Mouse (Mus musculus): ENCODE data around the gene Kcnc4. TPM values are rescaled to one million over a fixed set of nuclear protein-coding genes. Genes with fewer than 3 reads are reported as not detected.
A peak's percentile ranks its signal among the peaks of the same experiment; 100 is the strongest.

Gene Kcnc4
- polyA plus RNA-seq, 1 experiment from 2014 or later = 0.07 TPM

GRCm38 (mm10) chr3:107500301-107500700 lies 40.9 kb upstream of the Kcnc4 start:
- Histone ChIP-seq H3K36me3 (ENCODE audit: control insufficient read depth, insufficient read depth, low read length) (no peaks in the 10 kb centered on the region; the same call in 1 of the 2 replicates), H3K9ac (ENCODE audit: low read length) (no peak overlapping the region), H3K4me3 (ENCODE audit: low read depth, low read length) (no peak overlapping the region), H3K9me3 (ENCODE audit: control insufficient read depth, low read length) (peaks cover 6% of the 10 kb centered on the region), H3K27me3 (ENCODE audit: control insufficient read depth, insufficient read depth, low read length) (no peaks in the 10 kb centered on the region), H3K27ac (replicated peaks; ENCODE audit: low read depth, low read length) (no peak overlapping the region), H3K4me2 (ENCODE audit: low read depth, severe bottlenecking) (no peak overlapping the region), H3K4me1 (ENCODE audit: control insufficient read depth, insufficient read depth, low read length) (no peaks in the 10 kb centered on the region)
- no peak for ATAC-seq (ENCODE audit: insufficient number of reproducible peaks, low FRiP score, low TSS enrichment, low read depth)
- 97% methylated on average over 11 of the region's 11 CpGs for WGBS
- DNase-seq (ENCODE audit: low spot score) = no peak

DNA sequence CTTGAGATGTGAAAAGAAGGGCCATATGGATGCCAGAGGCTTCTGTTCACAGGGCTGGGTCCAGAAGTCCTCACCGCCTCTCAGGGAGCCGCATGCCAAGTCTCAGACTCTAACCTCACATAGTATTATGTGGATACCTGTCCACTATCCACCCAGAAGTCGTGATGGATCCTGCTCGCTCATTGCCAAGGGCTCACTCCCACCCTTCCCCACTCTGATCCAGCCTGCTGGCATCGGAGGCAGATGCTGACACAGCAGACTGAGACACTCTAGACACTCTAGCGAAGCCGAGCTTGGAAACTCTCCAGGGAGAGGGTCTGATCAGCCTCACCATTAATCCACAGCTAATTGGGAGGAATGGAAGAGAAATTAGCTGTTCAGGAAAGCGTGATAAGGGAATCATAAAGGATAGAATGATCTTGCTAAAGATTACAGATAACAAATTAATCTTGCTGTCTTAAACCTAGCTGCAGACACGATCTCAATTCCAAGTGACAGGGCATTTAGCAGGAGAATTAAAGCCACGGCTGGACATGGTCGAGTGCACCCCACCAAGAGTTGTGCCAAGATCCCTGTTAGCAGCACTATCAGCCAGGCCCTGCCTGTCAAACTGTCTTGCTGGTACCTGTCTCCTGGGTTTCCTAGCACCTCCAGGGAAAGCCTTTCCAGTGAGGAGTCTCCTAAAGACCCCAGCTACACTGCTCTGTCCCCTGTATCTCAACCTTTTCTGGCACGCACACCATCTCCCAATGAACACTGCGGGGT lies 36.9 kb upstream of the Kcnc4 start:
- ATAC-seq (ENCODE audit: insufficient number of reproducible peaks, low FRiP score, low TSS enrichment, low read depth) = no peak
- Histone ChIP-seq H3K4me3 (ENCODE audit: low read depth, low read length) (no peak overlapping the region), H3K36me3 (ENCODE audit: control insufficient read depth, insufficient read depth, low read length) (no peaks in the 10 kb centered on the region; the same call in 1 of the 2 replicates), H3K4me2 (ENCODE audit: low read depth, severe bottlenecking) (no peak overlapping the region), H3K4me1 (ENCODE audit: control insufficient read depth, insufficient read depth, low read length) (no peaks in the 10 kb centered on the region), H3K27ac (replicated peaks; ENCODE audit: low read depth, low read length) (no peak overlapping the region), H3K27me3 (ENCODE audit: control insufficient read depth, insufficient read depth, low read length) (no peaks in the 10 kb centered on the region), H3K9ac (ENCODE audit: low read length) (no peak overlapping the region), H3K9me3 (ENCODE audit: control insufficient read depth, low read length) (peaks cover 6% of the 10 kb centered on the region)
- no peak for DNase-seq (ENCODE audit: low spot score)
- WGBS = 77% methylated on average over 13 of the region's 13 CpGs

- ATAC-seq (ENCODE audit: insufficient number of reproducible peaks, low FRiP score, low TSS enrichment, low read depth) (no peak), DNase-seq (ENCODE audit: low spot score) (no peak)
- Histone ChIP-seq H3K4me2 (ENCODE audit: low read depth, severe bottlenecking) (no peak overlapping the region), H3K36me3 (ENCODE audit: control insufficient read depth, insufficient read depth, low read length) (no peaks in the 10 kb centered on the region; the same call in 1 of the 2 replicates), H3K27ac (replicated peaks; ENCODE audit: low read depth, low read length) (no peak overlapping the region), H3K9ac (ENCODE audit: low read length) (no peak overlapping the region), H3K4me3 (ENCODE audit: low read depth, low read length) (no peak overlapping the region), H3K4me1 (ENCODE audit: control insufficient read depth, insufficient read depth, low read length) (no peaks in the 10 kb centered on the region), H3K27me3 (ENCODE audit: control insufficient read depth, insufficient read depth, low read length) (no peaks in the 10 kb centered on the region), H3K9me3 (ENCODE audit: control insufficient read depth, low read length) (peaks cover 4% of the 10 kb centered on the region)
- WGBS = 90% methylated on average over 6 of the region's 6 CpGs
Measured at GRCm38 (mm10) chr3:107495524-107495923, 36.2 kb upstream of the Kcnc4 start.

DNA sequence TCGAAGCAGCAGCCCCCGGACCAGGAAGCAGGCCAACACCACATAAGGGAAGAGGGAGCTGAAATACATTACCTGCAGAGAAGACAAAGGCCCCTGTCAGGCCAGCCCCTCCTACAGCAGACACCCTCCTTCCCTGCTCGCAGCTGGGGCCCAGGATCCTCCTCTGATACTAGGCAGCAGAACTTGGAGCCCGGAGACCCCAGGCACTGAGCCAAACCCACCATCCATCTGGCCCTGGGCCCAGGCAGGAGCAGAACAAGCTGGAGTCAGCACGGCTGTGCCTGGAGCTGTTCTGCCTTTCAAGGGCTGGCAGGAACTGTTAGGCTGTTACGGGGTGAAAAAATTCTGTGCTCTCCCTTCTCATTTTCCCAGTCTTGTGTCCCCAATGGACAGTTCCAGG lies 32.1 kb upstream of the Kcnc4 start:
- H3K4me1 ChIP-seq (ENCODE audit: control insufficient read depth, insufficient read depth, low read length) = no peaks in the 10 kb centered on the region
- 71% methylated on average over 6 of the region's 6 CpGs for WGBS
- no peak for ATAC-seq (ENCODE audit: insufficient number of reproducible peaks, low FRiP score, low TSS enrichment, low read depth)

GRCm38 (mm10) chr3:107488637-107489036 lies 29.3 kb upstream of the Kcnc4 start:
- Histone ChIP-seq H3K36me3 (ENCODE audit: control insufficient read depth, insufficient read depth, low read length) (no peaks in the 10 kb centered on the region), H3K4me3 (ENCODE audit: low read depth, low read length) (no peak overlapping the region), H3K27me3 (ENCODE audit: control insufficient read depth, insufficient read depth, low read length) (no peaks in the 10 kb centered on the region), H3K4me2 (ENCODE audit: low read depth, severe bottlenecking) (no peak overlapping the region), H3K9ac (ENCODE audit: low read length) (no peak overlapping the region), H3K9me3 (ENCODE audit: control insufficient read depth, low read length) (no peaks in the 10 kb centered on the region), H3K27ac (replicated peaks; ENCODE audit: low read depth, low read length) (no peak overlapping the region), H3K4me1 (ENCODE audit: control insufficient read depth, insufficient read depth, low read length) (no peaks in the 10 kb centered on the region)
- DNase-seq (ENCODE audit: low spot score) (no peak), ATAC-seq (ENCODE audit: insufficient number of reproducible peaks, low FRiP score, low TSS enrichment, low read depth) (no peak)
- 53% methylated on average over 4 of the region's 4 CpGs for WGBS

More for the DNA sequence above, 32.1 kb upstream of the Kcnc4 start:
- no peaks in the 10 kb centered on the region for H3K36me3 ChIP-seq (ENCODE audit: control insufficient read depth, insufficient read depth, low read length)
- no peak for DNase-seq (ENCODE audit: low spot score)
- no peak overlapping the region for H3K9ac ChIP-seq (ENCODE audit: low read length)
- H3K4me3 ChIP-seq (ENCODE audit: low read depth, low read length) = no peak overlapping the region
- H3K9me3 ChIP-seq (ENCODE audit: control insufficient read depth, low read length) = no peaks in the 10 kb centered on the region
- no peaks in the 10 kb centered on the region for H3K27me3 ChIP-seq (ENCODE audit: control insufficient read depth, insufficient read depth, low read length)
- H3K4me2 ChIP-seq (ENCODE audit: low read depth, severe bottlenecking) = no peak overlapping the region
- no peak overlapping the region for H3K27ac ChIP-seq (replicated peaks; ENCODE audit: low read depth, low read length)

DNA sequence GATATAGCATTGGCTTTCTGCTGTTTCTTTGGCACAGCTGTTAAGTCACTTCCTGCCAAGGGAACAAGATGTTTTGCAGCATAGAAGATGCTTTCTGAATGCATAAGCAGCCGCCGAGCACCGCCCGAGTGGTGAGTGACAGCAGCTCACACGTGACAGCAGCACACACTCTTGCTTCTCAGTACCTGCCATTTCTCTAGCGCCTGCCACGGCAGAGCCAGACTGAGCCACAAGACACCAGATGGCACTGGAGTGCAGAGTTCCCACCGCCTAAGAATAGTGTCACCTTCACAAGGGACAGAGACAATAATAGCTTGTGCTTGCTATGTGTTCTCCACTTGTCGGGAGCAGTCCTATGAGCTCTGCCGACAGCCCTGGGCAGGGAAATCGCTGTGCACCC lies 23.9 kb upstream of the Kcnc4 start:
- no peaks in the 10 kb centered on the region for H3K9me3 ChIP-seq (ENCODE audit: control insufficient read depth, low read length)
- ATAC-seq (ENCODE audit: insufficient number of reproducible peaks, low FRiP score, low TSS enrichment, low read depth) (no peak), DNase-seq (ENCODE audit: low spot score) (no peak)
- no peak overlapping the region for H3K4me3 ChIP-seq (ENCODE audit: low read depth, low read length)
- no peak overlapping the region for H3K9ac ChIP-seq (ENCODE audit: low read length)
- 59% methylated on average over 11 of the region's 11 CpGs for WGBS
- no peak overlapping the region for H3K27ac ChIP-seq (replicated peaks; ENCODE audit: low read depth, low read length)
- H3K27me3 ChIP-seq (ENCODE audit: control insufficient read depth, insufficient read depth, low read length) = no peaks in the 10 kb centered on the region
- no peaks in the 10 kb centered on the region for H3K4me1 ChIP-seq (ENCODE audit: control insufficient read depth, insufficient read depth, low read length)
- H3K4me2 ChIP-seq (ENCODE audit: low read depth, severe bottlenecking) = no peak overlapping the region
- no peaks in the 10 kb centered on the region for H3K36me3 ChIP-seq (ENCODE audit: control insufficient read depth, insufficient read depth, low read length)

DNA sequence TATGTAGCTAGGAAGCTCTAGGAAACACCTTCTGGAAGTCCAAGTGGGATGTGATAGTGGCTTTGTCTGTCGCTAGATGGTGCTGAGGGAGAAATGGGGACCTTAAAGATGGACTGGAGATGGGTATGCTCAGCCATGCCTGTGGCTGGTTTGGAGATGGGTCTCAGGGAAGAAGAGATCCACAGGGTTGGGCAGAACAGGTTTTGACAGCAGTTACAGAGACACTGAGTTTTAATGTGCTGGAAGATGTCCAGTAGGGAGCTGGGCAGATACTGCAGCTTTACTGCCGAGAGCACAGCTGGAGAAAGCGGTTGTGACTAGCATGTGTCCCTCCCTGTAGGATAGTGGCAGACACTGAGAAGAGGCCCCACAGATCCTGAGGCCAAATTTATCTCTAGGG lies 21.3 kb upstream of the Kcnc4 start:
- ATAC-seq (ENCODE audit: insufficient number of reproducible peaks, low FRiP score, low TSS enrichment, low read depth) (no peak), DNase-seq (ENCODE audit: low spot score) (no peak)
- 71% methylated on average over 3 of the region's 3 CpGs for WGBS
- Histone ChIP-seq H3K27me3 (ENCODE audit: control insufficient read depth, insufficient read depth, low read length) (no peaks in the 10 kb centered on the region), H3K36me3 (ENCODE audit: control insufficient read depth, insufficient read depth, low read length) (no peaks in the 10 kb centered on the region), H3K27ac (replicated peaks; ENCODE audit: low read depth, low read length) (no peak overlapping the region), H3K9me3 (ENCODE audit: control insufficient read depth, low read length) (no peaks in the 10 kb centered on the region), H3K4me1 (ENCODE audit: control insufficient read depth, insufficient read depth, low read length) (no peaks in the 10 kb centered on the region), H3K9ac (ENCODE audit: low read length) (no peak overlapping the region), H3K4me3 (ENCODE audit: low read depth, low read length) (no peak overlapping the region), H3K4me2 (ENCODE audit: low read depth, severe bottlenecking) (no peak overlapping the region)

GRCm38 (mm10) chr3:107472198-107472597 lies 12.8 kb upstream of the Kcnc4 start:
- Histone ChIP-seq H3K4me2 (ENCODE audit: low read depth, severe bottlenecking) (no peak overlapping the region), H3K4me1 (ENCODE audit: control insufficient read depth, insufficient read depth, low read length) (no peaks in the 10 kb centered on the region), H3K9me3 (ENCODE audit: control insufficient read depth, low read length) (no peaks in the 10 kb centered on the region), H3K9ac (ENCODE audit: low read length) (no peak overlapping the region), H3K4me3 (ENCODE audit: low read depth, low read length) (no peak overlapping the region), H3K27ac (replicated peaks; ENCODE audit: low read depth, low read length) (no peak overlapping the region), H3K36me3 (ENCODE audit: control insufficient read depth, insufficient read depth, low read length) (no peaks in the 10 kb centered on the region), H3K27me3 (ENCODE audit: control insufficient read depth, insufficient read depth, low read length) (no peaks in the 10 kb centered on the region)
- ATAC-seq (ENCODE audit: insufficient number of reproducible peaks, low FRiP score, low TSS enrichment, low read depth) = no peak
- 36% methylated on average over 6 of the region's 6 CpGs for WGBS
- DNase-seq (ENCODE audit: low spot score) = peak; percentile 62

DNA sequence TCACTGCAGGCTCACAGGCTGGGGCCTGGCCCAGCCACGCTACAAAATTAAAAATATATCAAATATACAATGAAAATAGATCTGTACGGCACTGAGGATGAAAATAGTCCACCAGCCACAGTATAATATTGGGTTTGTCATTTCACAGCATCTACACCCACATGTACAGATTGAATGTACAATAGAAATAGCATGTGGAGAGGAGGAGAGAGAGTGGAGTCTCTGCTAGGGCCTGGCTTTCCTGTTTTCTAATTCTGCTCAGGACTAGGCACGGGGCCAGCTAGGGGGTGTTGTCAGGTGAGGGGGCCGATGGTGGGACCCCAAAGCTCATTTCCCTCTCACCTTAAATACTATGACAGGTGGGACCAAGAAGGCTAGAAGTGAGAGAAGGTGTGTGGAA lies 9.7 kb upstream of the Kcnc4 start:
- Histone ChIP-seq H3K36me3 (ENCODE audit: control insufficient read depth, insufficient read depth, low read length) (no peaks in the 10 kb centered on the region), H3K4me3 (ENCODE audit: low read depth, low read length) (no peak overlapping the region), H3K4me2 (ENCODE audit: low read depth, severe bottlenecking) (no peak overlapping the region), H3K27ac (replicated peaks; ENCODE audit: low read depth, low read length) (no peak overlapping the region), H3K27me3 (ENCODE audit: control insufficient read depth, insufficient read depth, low read length) (peaks cover 4% of the 10 kb centered on the region; the same call in 1 of the 2 replicates), H3K9ac (ENCODE audit: low read length) (no peak overlapping the region), H3K4me1 (ENCODE audit: control insufficient read depth, insufficient read depth, low read length) (no peaks in the 10 kb centered on the region), H3K9me3 (ENCODE audit: control insufficient read depth, low read length) (no peaks in the 10 kb centered on the region)
- ATAC-seq (ENCODE audit: insufficient number of reproducible peaks, low FRiP score, low TSS enrichment, low read depth) (no peak), DNase-seq (ENCODE audit: low spot score) (no peak)
- WGBS = 81% methylated on average over 4 of the region's 4 CpGs

Data from limb, embryonic 11.5 days (tissue).